Mouse (Mus musculus): Measurements from ENCODE around the gene Dnah14. TPM values are rescaled to one million over a fixed set of nuclear protein-coding genes. Genes with fewer than 3 reads are reported as not detected.

Dnah14 gene
- polyA plus RNA-seq, 1 experiment from 2014 or later: 1.6 TPM

DNA sequence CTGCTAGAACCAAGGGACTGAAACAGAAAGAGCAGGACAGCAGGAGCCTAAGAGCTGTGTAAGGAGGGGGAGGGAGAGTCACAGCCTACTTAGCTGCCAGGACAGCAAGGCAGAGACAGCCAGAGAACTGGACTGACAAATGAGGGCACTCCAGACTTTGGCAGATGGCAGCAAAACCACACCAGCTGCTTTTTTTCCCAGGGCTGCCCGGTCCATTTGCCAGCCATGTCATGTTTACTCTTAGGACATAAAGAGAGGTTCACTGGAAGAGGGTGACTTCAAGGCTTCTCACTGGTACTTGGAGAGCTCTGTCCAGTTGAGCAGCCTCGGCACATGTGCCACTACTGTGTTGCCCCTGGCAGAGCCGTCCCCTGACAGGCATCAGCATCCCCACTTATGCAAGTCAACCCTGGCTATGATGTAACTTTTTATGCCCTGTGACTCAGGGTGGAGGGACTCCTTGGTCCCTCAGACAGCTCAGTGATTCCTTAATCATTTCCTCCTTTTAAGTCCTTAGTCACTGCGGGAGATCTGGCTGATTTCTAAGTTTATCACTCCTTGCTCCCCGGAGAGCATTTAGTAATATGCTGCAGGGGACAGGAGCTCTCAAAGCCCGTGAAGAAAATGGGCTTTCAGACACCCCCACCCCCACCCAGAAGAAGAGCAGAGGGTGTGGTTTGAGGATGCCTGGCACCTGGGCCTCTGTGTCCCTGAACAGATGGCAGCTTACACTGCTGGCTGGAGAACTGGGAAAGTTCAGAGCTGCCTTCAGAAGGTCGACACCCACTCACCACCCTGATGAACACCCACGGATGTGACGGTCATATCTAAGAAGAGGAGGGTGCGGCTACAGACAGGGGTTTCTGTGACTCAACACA, 23.6 kb upstream of the Dnah14 start:
- Histone ChIP-seq H3K36me3 (no peaks in the 10 kb centered on the region), H3K9ac (no peak overlapping the region), H3K4me3 (no peak overlapping the region), H3K27me3 (no peaks in the 10 kb centered on the region), H3K4me2 (replicated peaks) (no peak overlapping the region), H3K9me3 (no peaks in the 10 kb centered on the region), H3K27ac (no peak overlapping the region), H3K4me1 (peaks cover 8% of the 10 kb centered on the region; the same call in 1 of the 2 replicates)
- ATAC-seq (ENCODE audit: insufficient number of reproducible peaks, insufficient read depth, low FRiP score, low TSS enrichment): no peak
- WGBS: 52% methylated on average over 10 of the region's 10 CpGs

DNA sequence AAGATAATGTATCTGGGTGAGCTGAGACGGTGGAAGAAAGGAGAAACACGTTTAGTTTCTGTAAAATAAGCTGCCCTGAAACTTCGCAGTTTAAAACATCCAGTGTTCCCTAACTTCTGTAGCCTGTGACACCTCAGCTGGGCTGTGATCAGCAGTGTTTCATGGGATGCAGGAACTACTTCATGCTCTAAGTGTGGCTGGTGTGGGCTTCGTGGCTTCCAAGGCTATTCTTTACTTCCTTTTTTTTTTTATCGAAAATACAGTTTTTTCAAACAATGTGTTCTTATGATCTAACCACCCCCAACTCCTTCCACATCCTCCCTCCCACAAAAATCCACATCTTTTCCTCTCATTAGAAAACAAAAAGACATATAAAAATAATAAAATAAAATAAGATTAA, 20.9 kb upstream of the Dnah14 start:
- Histone ChIP-seq H3K36me3 (no peaks in the 10 kb centered on the region), H3K4me1 (peaks cover 8% of the 10 kb centered on the region; the same call in 1 of the 2 replicates), H3K27me3 (no peaks in the 10 kb centered on the region), H3K4me3 (no peak overlapping the region), H3K9ac (no peak overlapping the region; the same call in 1 of the 2 replicates), H3K27ac (no peak overlapping the region), H3K9me3 (no peaks in the 10 kb centered on the region), H3K4me2 (replicated peaks) (no peak overlapping the region)
- ATAC-seq (ENCODE audit: insufficient number of reproducible peaks, insufficient read depth, low FRiP score, low TSS enrichment): no peak
- WGBS: 78% methylated on average over 5 of the region's 5 CpGs

DNA sequence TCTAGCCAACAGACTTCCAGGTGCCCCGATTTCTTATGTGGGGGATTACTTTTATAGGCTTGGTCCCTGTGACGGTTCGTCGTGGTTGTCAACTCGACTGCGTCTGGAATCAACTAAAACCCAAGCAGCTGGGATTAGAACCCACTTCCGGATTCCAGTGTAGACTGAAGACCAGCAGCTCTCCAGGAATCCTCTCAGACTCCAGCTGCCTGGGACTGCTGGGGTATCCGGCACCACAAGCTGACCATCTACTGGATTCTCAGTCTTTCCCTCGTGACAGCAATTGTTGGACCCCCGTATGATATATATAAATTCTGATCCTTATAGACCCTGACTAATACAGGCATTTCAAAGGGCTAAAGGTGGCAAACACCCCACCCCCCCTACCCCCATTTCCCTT, 16.7 kb upstream of the Dnah14 start:
- H3K4me2 ChIP-seq (replicated peaks): no peak overlapping the region

DNA sequence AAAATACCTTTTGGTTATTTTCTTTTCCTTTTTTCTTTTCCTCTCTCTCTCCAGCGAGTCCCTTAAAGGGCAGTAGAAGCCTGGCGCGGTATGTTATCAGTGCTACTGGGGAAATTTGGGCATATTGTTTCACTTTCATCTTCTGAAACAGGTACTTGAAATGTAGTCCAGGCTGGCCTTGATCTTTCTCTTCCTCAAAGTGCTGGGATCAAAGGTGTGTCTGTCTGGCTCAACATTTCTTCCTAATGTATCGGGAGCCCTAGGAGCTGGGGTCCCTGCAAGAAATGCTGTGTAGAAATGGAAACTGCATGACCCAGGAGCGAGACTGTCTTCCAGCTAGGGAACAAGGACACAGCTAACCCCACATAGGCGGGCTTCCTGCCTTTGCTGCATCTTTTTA, 16.0 kb upstream of the Dnah14 start:
- H3K4me2 ChIP-seq (replicated peaks): no peak overlapping the region
- no peaks in the 10 kb centered on the region for H3K9me3 ChIP-seq
- WGBS: 78% methylated on average over 6 of the region's 6 CpGs
- H3K27me3 ChIP-seq: 0 out of 2 replicates have a peak, but pooled peaks cover 2% of the 10 kb centered on the region
- H3K4me1 ChIP-seq: peaks cover 9% of the 10 kb centered on the region
- no peak for ATAC-seq (ENCODE audit: insufficient number of reproducible peaks, insufficient read depth, low FRiP score, low TSS enrichment)
- no peaks in the 10 kb centered on the region for H3K36me3 ChIP-seq
- no peak overlapping the region for H3K9ac ChIP-seq
- no peak overlapping the region for H3K27ac ChIP-seq
- H3K4me3 ChIP-seq: no peak overlapping the region

More for the DNA sequence above, 16.7 kb upstream of the Dnah14 start:
- H3K9ac ChIP-seq: no peak overlapping the region
- H3K9me3 ChIP-seq: no peaks in the 10 kb centered on the region
- no peaks in the 10 kb centered on the region for H3K27me3 ChIP-seq
- H3K27ac ChIP-seq: no peak overlapping the region
- 62% methylated on average over 10 of the region's 10 CpGs for WGBS
- H3K36me3 ChIP-seq: no peaks in the 10 kb centered on the region
- ATAC-seq (ENCODE audit: insufficient number of reproducible peaks, insufficient read depth, low FRiP score, low TSS enrichment): no peak
- no peak overlapping the region for H3K4me3 ChIP-seq
- H3K4me1 ChIP-seq: peaks cover 9% of the 10 kb centered on the region

DNA sequence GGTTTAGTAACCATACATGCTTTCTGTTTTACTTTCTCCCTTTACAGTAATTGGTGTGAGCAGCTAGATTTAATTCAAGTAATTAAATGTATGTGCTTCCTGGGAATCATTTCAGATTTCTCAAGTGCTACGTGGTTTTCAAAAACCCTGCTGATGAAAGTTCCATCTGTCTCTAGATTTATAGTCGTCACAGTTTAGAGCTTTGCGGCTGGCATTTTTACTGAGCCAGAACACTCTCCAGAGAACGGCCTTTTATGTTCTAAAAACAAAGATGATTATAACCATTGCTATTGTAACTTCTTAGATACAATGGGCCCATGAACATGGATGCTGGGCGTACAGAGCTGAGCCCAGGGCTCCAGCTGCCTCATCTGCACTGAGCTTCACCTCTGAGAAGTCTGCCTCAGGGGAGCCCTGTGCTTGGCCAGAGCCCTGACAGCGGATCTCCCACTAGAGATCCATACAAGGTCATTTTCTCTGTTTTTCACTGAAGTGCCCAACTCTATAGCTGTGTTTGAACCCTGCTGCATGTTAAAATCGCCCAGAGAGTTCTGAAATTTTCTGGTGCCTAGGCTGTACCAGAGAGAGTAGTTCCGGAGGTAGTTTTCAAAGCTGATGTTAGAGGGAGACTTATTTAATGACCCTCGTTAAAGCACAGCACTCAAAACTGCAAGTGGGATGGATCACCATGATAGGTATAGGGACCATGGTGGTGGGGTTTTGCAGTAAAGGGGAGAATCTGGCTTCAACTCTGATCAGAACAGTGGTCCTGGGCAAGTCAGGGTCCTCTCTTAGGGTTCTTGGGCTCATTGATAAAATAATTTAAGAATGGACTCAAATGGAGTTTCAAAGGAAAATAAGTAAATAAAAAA, 15.2 kb upstream of the Dnah14 start:
- Histone ChIP-seq H3K27ac (no peak overlapping the region), H3K9ac (no peak overlapping the region), H3K9me3 (no peaks in the 10 kb centered on the region), H3K36me3 (no peaks in the 10 kb centered on the region), H3K4me1 (peaks cover 9% of the 10 kb centered on the region), H3K4me2 (replicated peaks) (no peak overlapping the region), H3K27me3 (0 out of 2 replicates have a peak, but pooled peaks cover 2% of the 10 kb centered on the region), H3K4me3 (no peak overlapping the region)
- ATAC-seq (ENCODE audit: insufficient number of reproducible peaks, insufficient read depth, low FRiP score, low TSS enrichment): no peak
- WGBS: 54% methylated on average over 9 of the region's 9 CpGs

DNA sequence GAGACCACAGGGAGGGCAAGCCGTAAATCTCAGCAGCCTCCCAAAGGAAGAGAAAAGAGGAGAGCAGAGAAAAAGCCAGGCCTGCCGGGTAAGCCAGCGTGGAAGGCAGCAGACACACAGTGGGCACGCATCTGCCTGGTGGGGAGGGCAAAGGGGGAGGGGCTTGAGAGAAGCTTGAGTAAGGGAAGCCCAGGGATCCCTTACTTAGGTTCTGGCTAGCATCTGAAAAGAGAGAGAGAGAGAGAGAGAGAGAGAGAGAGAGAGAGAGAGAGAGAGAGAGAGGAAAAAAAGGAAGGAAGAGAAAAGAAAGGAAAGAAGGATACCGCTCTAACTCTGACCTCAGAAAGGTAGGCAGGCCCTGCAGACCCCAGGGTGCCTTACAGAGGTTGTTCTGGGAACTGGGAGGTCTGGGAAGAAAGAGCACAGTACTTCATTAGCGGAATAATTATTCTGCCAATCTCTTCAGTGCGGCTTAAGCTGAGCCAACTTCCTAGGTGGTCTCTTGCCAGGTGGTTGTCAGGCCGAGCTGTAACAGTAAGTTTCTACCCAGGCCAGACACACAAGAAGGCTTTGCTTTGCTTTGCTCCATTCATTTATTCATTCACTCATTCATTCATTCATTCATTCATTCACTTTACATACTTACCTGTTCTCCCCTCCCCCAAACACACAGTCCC, 14.5 kb upstream of the Dnah14 start:
- WGBS: 20% methylated on average over 8 of the region's 8 CpGs
- no peak overlapping the region for H3K27ac ChIP-seq
- no peak overlapping the region for H3K4me2 ChIP-seq (replicated peaks)
- H3K4me1 ChIP-seq: peaks cover 9% of the 10 kb centered on the region
- H3K9me3 ChIP-seq: no peaks in the 10 kb centered on the region
- ATAC-seq (ENCODE audit: insufficient number of reproducible peaks, insufficient read depth, low FRiP score, low TSS enrichment): no peak
- no peaks in the 10 kb centered on the region for H3K36me3 ChIP-seq
- no peak overlapping the region for H3K4me3 ChIP-seq
- no peak overlapping the region for H3K9ac ChIP-seq
- H3K27me3 ChIP-seq: 0 out of 2 replicates have a peak, but pooled peaks cover 2% of the 10 kb centered on the region

DNA sequence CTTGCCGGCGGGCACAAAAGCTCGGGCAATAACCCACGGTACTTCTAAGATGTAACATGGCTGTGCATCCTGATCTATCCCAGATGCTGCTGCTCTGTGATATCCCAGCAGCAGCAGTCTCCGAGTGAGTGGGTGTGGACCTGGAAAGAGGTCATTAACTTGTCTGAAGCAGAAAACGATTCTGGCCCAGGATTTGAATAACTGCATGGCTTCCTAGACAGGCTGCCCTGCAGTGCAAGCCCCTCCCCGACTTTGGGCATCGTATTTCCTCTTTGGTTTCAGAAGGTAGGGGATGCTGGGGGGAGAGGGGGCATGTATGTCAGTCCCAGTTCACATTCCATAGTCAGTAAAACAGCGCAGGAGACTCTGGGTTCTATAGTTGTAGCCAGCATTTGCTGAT, 6.9 kb upstream of the Dnah14 start:
- Histone ChIP-seq H3K9me3 (no peaks in the 10 kb centered on the region), H3K9ac (no peak overlapping the region), H3K36me3 (no peaks in the 10 kb centered on the region), H3K27me3 (0 out of 2 replicates have a peak, but pooled peaks cover 2% of the 10 kb centered on the region), H3K4me2 (replicated peaks) (no peak overlapping the region), H3K4me3 (no peak overlapping the region), H3K27ac (no peak overlapping the region), H3K4me1 (no peaks in the 10 kb centered on the region)
- 38% methylated on average over 9 of the region's 9 CpGs for WGBS
- ATAC-seq (ENCODE audit: insufficient number of reproducible peaks, insufficient read depth, low FRiP score, low TSS enrichment): 0 out of 2 replicates have a peak, but pooled peaks have one; percentile 22

DNA sequence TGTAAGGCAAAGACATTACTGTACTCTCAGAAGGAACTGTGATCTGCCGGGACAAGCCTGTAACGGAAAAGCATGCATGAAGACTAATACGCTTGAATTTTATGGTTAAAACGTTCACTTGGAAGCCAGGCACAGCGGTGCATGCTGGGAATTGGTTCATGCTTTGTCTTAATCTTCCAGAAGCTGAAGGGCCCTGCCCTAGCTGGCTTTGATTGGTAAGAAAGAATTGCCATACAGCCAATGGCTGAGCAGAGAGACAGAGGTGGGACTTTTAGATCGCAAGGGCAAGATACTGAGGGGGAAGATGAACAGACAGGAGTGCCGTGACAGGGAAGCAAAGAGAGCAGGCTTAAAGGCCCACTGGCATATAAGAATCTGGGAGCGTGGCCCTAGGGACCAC, 6.8 kb downstream of the Dnah14 start:
- WGBS: 59% methylated on average over 8 of the region's 8 CpGs
- H3K4me3 ChIP-seq: no peak overlapping the region
- H3K27me3 ChIP-seq: no peaks in the 10 kb centered on the region
- no peak overlapping the region for H3K9ac ChIP-seq
- no peak overlapping the region for H3K4me2 ChIP-seq (replicated peaks)
- no peaks in the 10 kb centered on the region for H3K4me1 ChIP-seq
- no peak overlapping the region for H3K27ac ChIP-seq
- no peaks in the 10 kb centered on the region for H3K9me3 ChIP-seq
- H3K36me3 ChIP-seq: no peaks in the 10 kb centered on the region
- ATAC-seq (ENCODE audit: insufficient number of reproducible peaks, insufficient read depth, low FRiP score, low TSS enrichment): no peak

DNA sequence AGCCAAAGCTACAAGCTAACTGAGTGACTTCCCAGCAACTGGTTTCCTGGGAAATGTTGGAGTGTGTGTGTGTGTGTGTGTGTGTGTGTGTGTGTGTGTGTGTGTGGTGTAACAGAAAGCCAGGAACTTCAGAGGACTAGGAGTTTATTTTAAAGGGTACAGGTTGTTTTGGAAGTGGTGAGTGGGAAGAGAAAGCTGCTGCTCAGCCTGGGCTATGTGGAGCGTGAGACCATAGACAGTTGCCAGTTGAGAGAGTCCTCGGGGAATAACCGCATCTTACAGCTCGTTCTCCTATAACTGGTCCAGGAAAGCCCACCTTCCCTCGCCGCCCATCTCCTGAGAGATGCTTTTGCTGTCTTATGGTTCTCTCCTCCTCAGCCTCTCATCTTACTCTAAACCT, 12.8 kb downstream of the Dnah14 start:
- Histone ChIP-seq H3K4me1 (no peaks in the 10 kb centered on the region), H3K27ac (no peak overlapping the region), H3K36me3 (no peaks in the 10 kb centered on the region), H3K9me3 (no peaks in the 10 kb centered on the region), H3K27me3 (no peaks in the 10 kb centered on the region), H3K4me3 (no peak overlapping the region), H3K4me2 (replicated peaks) (no peak overlapping the region), H3K9ac (no peak overlapping the region)
- no peak for ATAC-seq (ENCODE audit: insufficient number of reproducible peaks, insufficient read depth, low FRiP score, low TSS enrichment)
- 73% methylated on average over 6 of the region's 6 CpGs for WGBS

DNA sequence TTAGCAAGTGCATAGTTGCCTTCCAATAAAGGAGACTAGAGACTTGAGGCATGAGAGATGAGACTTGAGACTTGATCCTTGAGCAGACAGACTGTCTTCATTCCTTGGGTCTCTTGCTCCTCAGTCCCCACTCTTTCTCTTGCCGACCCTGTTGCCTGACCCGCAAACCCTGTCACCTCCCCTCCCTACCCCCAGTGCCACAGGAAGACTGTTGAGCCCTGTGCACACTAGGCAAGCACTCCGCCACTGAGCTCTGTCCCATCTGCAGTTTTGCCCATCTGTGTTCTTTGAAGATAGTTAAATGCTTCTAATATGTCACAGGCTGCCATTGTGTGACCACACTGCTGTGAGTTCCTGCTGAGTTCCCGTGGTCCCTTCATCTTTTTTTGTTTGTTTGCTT, 23.0 kb downstream of the Dnah14 start:
- Histone ChIP-seq H3K4me2 (replicated peaks) (no peak overlapping the region), H3K27ac (no peak overlapping the region), H3K4me3 (no peak overlapping the region), H3K9ac (no peak overlapping the region), H3K27me3 (no peaks in the 10 kb centered on the region), H3K4me1 (no peaks in the 10 kb centered on the region), H3K9me3 (no peaks in the 10 kb centered on the region), H3K36me3 (no peaks in the 10 kb centered on the region)
- WGBS: 43% methylated on average over 4 of the region's 4 CpGs
- ATAC-seq (ENCODE audit: insufficient number of reproducible peaks, insufficient read depth, low FRiP score, low TSS enrichment): no peak

DNA sequence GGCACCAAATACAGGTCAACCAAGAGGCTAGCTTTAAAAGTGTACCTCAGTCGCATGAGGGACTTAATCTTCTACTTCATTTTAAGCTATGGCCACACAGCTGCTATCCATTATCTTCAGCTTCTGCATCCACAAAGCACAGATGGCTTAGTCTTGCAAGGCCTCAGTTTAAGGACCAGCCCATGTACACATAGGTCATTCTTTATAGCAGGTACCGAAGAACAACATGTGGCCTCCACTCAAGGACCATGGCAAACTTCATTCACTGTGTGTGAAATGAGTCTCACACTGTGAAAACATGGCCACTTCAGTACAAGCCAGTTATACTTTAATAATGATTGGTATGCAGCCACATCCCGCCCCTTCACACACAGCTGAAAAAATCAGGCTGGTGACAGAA, 34.8 kb downstream of the Dnah14 start:
- Histone ChIP-seq H3K4me2 (replicated peaks) (no peak overlapping the region), H3K4me3 (no peak overlapping the region), H3K36me3 (no peaks in the 10 kb centered on the region), H3K27me3 (no peaks in the 10 kb centered on the region), H3K9me3 (no peaks in the 10 kb centered on the region), H3K27ac (no peak overlapping the region), H3K4me1 (peaks cover 5% of the 10 kb centered on the region), H3K9ac (no peak overlapping the region)
- WGBS: 39% methylated on average over 3 of the region's 3 CpGs
- no peak for ATAC-seq (ENCODE audit: insufficient number of reproducible peaks, insufficient read depth, low FRiP score, low TSS enrichment)

Measured in embryonic facial prominence, embryonic 12.5 days (tissue).